Mouse (Mus musculus) MEL (cell line): ENCODE data around the gene Caml. TPM values are rescaled to one million over a fixed set of nuclear protein-coding genes. Genes with fewer than 3 reads are reported as not detected.
A peak's percentile ranks its signal among the peaks of the same experiment; 100 is the strongest.

Source experiments
- DNase-seq: peaks from one replicate; pipeline ENCODE4 v3.0.0; 2011; ENCODE audit warnings: low read depth, low spot score
- H3K27ac ChIP-seq: 2 replicates; pipeline ENCODE4 v1.5.1; 2012; ENCODE audit warnings: low read depth, mild to moderate bottlenecking, control low read depth, low read length, moderate library complexity; ENCODE audit not compliant: control insufficient read depth
- H3K27me3 ChIP-seq, 2 experiments: fragments of 150-350 bp in 1 of 2; sonication (generic) in 1 of 2; 2 replicates each; pipeline ENCODE4 v1.6.1; 2012; ENCODE audit warnings: low read length in 2 of 2, mild to moderate bottlenecking in 2 of 2, improper control_type of control experiment in 1 of 2, moderate library complexity in 1 of 2; ENCODE audit not compliant: insufficient read depth in 2 of 2, control insufficient read depth in 1 of 2
- H3K36me3 ChIP-seq, 2 experiments: 2 replicates each; pipeline ENCODE4 v1.6.1; 2012 to 2014; ENCODE audit warnings: low read length in 2 of 2, improper control_type of control experiment in 1 of 2, inconsistent platforms in 1 of 2, mild to moderate bottlenecking in 1 of 2; ENCODE audit not compliant: insufficient read depth in 2 of 2, control insufficient read depth in 1 of 2
- H3K4me1 ChIP-seq, 2 experiments: fragments of 150-350 bp in 1 of 2; sonication (generic) in 1 of 2; 2 replicates each; pipeline ENCODE4 v1.6.1; 2012; ENCODE audit warnings: low read length in 2 of 2, improper control_type of control experiment in 1 of 2, mild to moderate bottlenecking in 1 of 2; ENCODE audit not compliant: insufficient read depth in 2 of 2, control insufficient read depth in 1 of 2
- H3K4me3 ChIP-seq, 2 experiments: fragments of 150-350 bp in 1 of 2; sonication (generic) in 1 of 2; 2 replicates each; pipeline ENCODE4 v1.5.1; 2012; ENCODE audit warnings: low read depth in 2 of 2, low read length in 2 of 2, mild to moderate bottlenecking in 2 of 2, moderate library complexity in 2 of 2, control low read depth in 1 of 2, improper control_type of control experiment in 1 of 2; ENCODE audit not compliant: control insufficient read depth in 1 of 2, insufficient read depth in 1 of 2
- H3K79me2 ChIP-seq: 2 replicates; pipeline ENCODE4 v1.6.1; 2012; ENCODE audit warnings: mild to moderate bottlenecking, low read length, moderate library complexity; ENCODE audit not compliant: control insufficient read depth, poor library complexity, insufficient read depth
- H3K9ac ChIP-seq: 2 replicates; pipeline ENCODE4 v1.6.1; 2012; ENCODE audit warnings: low read depth, mild to moderate bottlenecking, control low read depth, low read length, moderate library complexity; ENCODE audit not compliant: control insufficient read depth, poor library complexity, severe bottlenecking
- H3K9me3 ChIP-seq: fragments of 150-350 bp; sonication (generic); replicated peaks from 2 replicates; pipeline ENCODE4 v1.6.1; 2012; ENCODE audit warnings: mild to moderate bottlenecking, low read length, improper control_type of control experiment, moderate library complexity; ENCODE audit not compliant: insufficient read depth
- BHLHE40 ChIP-seq: IDR thresholded peaks from 2 replicates; pipeline ENCODE4 v1.6.1; 2012; ENCODE audit warnings: low read depth, mild to moderate bottlenecking, inconsistent platforms, low read length, improper control_type of control experiment, borderline replicate concordance
- CHD1 ChIP-seq: IDR thresholded peaks from 2 replicates; pipeline ENCODE4 v1.6.1; 2012; ENCODE audit warnings: low read depth, mild to moderate bottlenecking, inconsistent platforms, low read length, improper control_type of control experiment
- CHD2 ChIP-seq: IDR thresholded peaks from 2 replicates; pipeline ENCODE4 v1.6.1; 2011; ENCODE audit warnings: low read length, improper control_type of control experiment
- CTCF ChIP-seq, 3 experiments: IDR thresholded peaks in 2 of 3; conservative IDR thresholded peaks in 1 of 3; 2 replicates each; pipeline ENCODE4 v1.5.1; 2011 to 2012; ENCODE audit warnings: low read length in 3 of 3, low read depth in 2 of 3, mild to moderate bottlenecking in 2 of 3, improper control_type of control experiment in 1 of 3, inconsistent platforms in 1 of 3, mixed read lengths in 1 of 3, moderate library complexity in 1 of 3; ENCODE audit not compliant: control insufficient read depth in 1 of 3, insufficient read depth in 1 of 3, poor library complexity in 1 of 3, severe bottlenecking in 1 of 3
- GABPA ChIP-seq: IDR thresholded peaks from 2 replicates; pipeline ENCODE4 v1.6.1; 2012; ENCODE audit warnings: low read depth, mild to moderate bottlenecking, inconsistent platforms, low read length, improper control_type of control experiment, moderate library complexity
- GATA1 ChIP-seq: IDR thresholded peaks from 2 replicates; pipeline ENCODE4 v1.6.1; 2011; ENCODE audit warnings: low read depth, low read length, improper control_type of control experiment
- HCFC1 ChIP-seq: IDR thresholded peaks from 2 replicates; pipeline ENCODE4 v1.6.1; 2012; ENCODE audit warnings: low read depth, mild to moderate bottlenecking, inconsistent platforms, low read length, improper control_type of control experiment, moderate library complexity
- JUND ChIP-seq: IDR thresholded peaks from 2 replicates; pipeline ENCODE4 v1.6.1; 2011; ENCODE audit warnings: low read depth, mild to moderate bottlenecking, improper control_type of control experiment, low read length
- MAZ ChIP-seq: IDR thresholded peaks from 2 replicates; pipeline ENCODE4 v1.6.1; 2012; ENCODE audit warnings: low read depth, mild to moderate bottlenecking, inconsistent platforms, low read length, improper control_type of control experiment
- MEF2A ChIP-seq: IDR thresholded peaks from 2 replicates; pipeline ENCODE4 v1.6.1; 2014; ENCODE audit warnings: low read depth, mild to moderate bottlenecking, inconsistent platforms, low read length, improper control_type of control experiment; ENCODE audit not compliant: poor library complexity, insufficient replicate concordance, severe bottlenecking; ENCODE audit errors: extremely low read depth
- MXI1 ChIP-seq: IDR thresholded peaks from 2 replicates; pipeline ENCODE4 v1.6.1; 2011; ENCODE audit warnings: mild to moderate bottlenecking, low read depth, low read length, improper control_type of control experiment
- NRF1 ChIP-seq: IDR thresholded peaks from 2 replicates; pipeline ENCODE4 v1.6.1; 2014; ENCODE audit warnings: low read depth, mild to moderate bottlenecking, inconsistent platforms, low read length, improper control_type of control experiment, moderate library complexity; ENCODE audit not compliant: poor library complexity, insufficient read depth, severe bottlenecking
- POLR2A ChIP-seq, 2 experiments: IDR thresholded peaks; 2 replicates each; pipeline ENCODE4 v1.6.1; 2011 to 2012; ENCODE audit warnings: low read length in 2 of 2, mild to moderate bottlenecking in 2 of 2, control low read depth in 1 of 2, improper control_type of control experiment in 1 of 2, low read depth in 1 of 2, moderate library complexity in 1 of 2; ENCODE audit not compliant: control insufficient read depth in 1 of 2, insufficient read depth in 1 of 2, poor library complexity in 1 of 2
- POLR2AphosphoS5 ChIP-seq: IDR thresholded peaks from 2 replicates; pipeline ENCODE4 v1.6.1; 2012; ENCODE audit warnings: low read depth, borderline replicate concordance, mild to moderate bottlenecking, inconsistent platforms, low read length, moderate library complexity, mixed read lengths
- RAD21 ChIP-seq: IDR thresholded peaks from 2 replicates; pipeline ENCODE4 v1.6.1; 2011; ENCODE audit warnings: mild to moderate bottlenecking, low read depth, low read length, improper control_type of control experiment
- RCOR1 ChIP-seq: IDR thresholded peaks from 2 replicates; pipeline ENCODE4 v1.6.1; 2012; ENCODE audit warnings: low read depth, mild to moderate bottlenecking, inconsistent platforms, low read length, improper control_type of control experiment
- SIN3A ChIP-seq: IDR thresholded peaks from 2 replicates; pipeline ENCODE4 v1.6.1; 2012; ENCODE audit warnings: low read length, improper control_type of control experiment, inconsistent platforms
- TAL1 ChIP-seq: IDR thresholded peaks from 2 replicates; pipeline ENCODE4 v1.6.1; 2012; ENCODE audit warnings: mild to moderate bottlenecking, inconsistent platforms, low read length, moderate library complexity, mixed read lengths
- UBTF ChIP-seq: IDR thresholded peaks from 2 replicates; pipeline ENCODE4 v1.6.1; 2012; ENCODE audit warnings: low read depth, mild to moderate bottlenecking, inconsistent platforms, low read length, improper control_type of control experiment, moderate library complexity, borderline replicate concordance; ENCODE audit not compliant: insufficient read depth
- USF2 ChIP-seq, 2 experiments: IDR thresholded peaks; 2 replicates each; pipeline ENCODE4 v1.6.1; 2011 to 2012; ENCODE audit warnings: improper control_type of control experiment in 2 of 2, low read length in 2 of 2, borderline replicate concordance in 1 of 2, inconsistent platforms in 1 of 2, low read depth in 1 of 2, mild to moderate bottlenecking in 1 of 2; ENCODE audit not compliant: insufficient read depth in 1 of 2
- ZNF384 ChIP-seq: IDR thresholded peaks from 2 replicates; pipeline ENCODE4 v1.6.1; 2012; ENCODE audit warnings: low read depth, mild to moderate bottlenecking, inconsistent platforms, low read length, improper control_type of control experiment
- polyA plus RNA-seq, 2 experiments: library from polyadenylated mRNA; stranded (reverse) in 1 of 2; unstranded in 1 of 2; fragments of >175 nt in 1 of 2; fragments of >200 nt in 1 of 2; gene quantifications; 2 replicates each; pipeline versions ENCODE4 v1.2.1 to v1.2.4; 2012; ENCODE audit warnings: low replicate concordance in 2 of 2, low read depth in 1 of 2; ENCODE audit not compliant: insufficient read length in 2 of 2, insufficient read depth in 1 of 2, missing spikeins in 1 of 2
- total RNA-seq: library from RNA; depleted of rRNA; stranded (reverse); fragments of 300-350 nt; gene quantifications from 2 replicates; pipeline ENCODE4 v1.2.3, GENCODE M21; 2012

The Caml gene
- total and polyA plus RNA-seq, 3 experiments, result 42.5 to 47.1 TPM; not detected in 1

GRCm38 (mm10) chr13:55592512-55593253 lies 30.1 kb upstream of the Caml start (continued):
- TF ChIP-seq HCFC1 (peak; percentile 99), TAL1 (no peak), POLR2A (IDR thresholded peaks at IDR 0.05; ENCODE audit: control insufficient read depth in 1 of 2, insufficient read depth in 1 of 2, low read depth in 1 of 2, low read length in 2 of 2, poor library complexity in 1 of 2) (peak; percentile 94 to 96)

DNA sequence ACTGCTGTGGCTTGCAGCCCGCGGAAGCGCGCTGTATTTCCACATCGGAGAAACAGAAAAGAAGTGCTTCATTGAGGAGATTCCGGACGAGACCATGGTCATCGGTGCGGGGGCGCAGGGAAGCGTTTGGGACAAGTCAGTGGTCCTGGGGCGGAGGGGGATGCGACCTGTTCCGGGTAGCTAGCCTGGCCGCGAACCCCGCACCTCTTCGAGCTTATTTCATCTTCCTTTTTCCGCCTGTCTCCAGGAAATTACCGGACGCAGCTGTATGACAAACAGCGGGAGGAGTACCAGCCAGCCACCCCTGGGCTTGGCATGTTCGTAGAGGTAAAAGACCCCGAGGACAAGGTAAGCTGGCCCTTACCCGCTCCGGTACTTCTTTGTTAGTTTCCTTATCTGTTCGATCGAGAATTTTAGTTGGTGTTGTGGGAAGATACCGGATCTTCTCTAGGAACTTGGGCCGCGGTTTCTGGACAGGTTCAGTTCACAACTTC lies 29.5 kb upstream of the Caml start:
- Histone ChIP-seq H3K9ac (peak overlapping the region; percentile 91), H3K27ac (peak overlapping the region; percentile 61), H3K4me1 (peaks cover 0 to 10% of the 10 kb centered on the region in 2 experiments; a peak in 1 of 4 replicates), H3K79me2 (peaks cover 15% of the 10 kb centered on the region), H3K9me3 (no peaks in the 10 kb centered on the region), H3K4me3 (peak overlapping the region; percentile 90 to 93), H3K27me3 (no peaks in the 10 kb centered on the region), H3K36me3 (peaks cover 8 to 13% of the 10 kb centered on the region in 2 experiments; a peak in 3 of 4 replicates)
- DNase-seq, result no peak
- 0 out of 2 replicates have a peak, but pooled peaks have one; percentile 31 for TF ChIP-seq MXI1
- TF ChIP-seq RAD21, result no peak
- TF ChIP-seq SIN3A, result peak; percentile 60; the same call in 1 of the 2 replicates

GRCm38 (mm10) chr13:55595375-55595774 lies 27.4 kb upstream of the Caml start:
- DNase-seq, result no peak
- peaks cover 0 to 10% of the 10 kb centered on the region in 2 experiments; a peak in 1 of 4 replicates for H3K4me1 ChIP-seq
- H3K9me3 ChIP-seq, result no peaks in the 10 kb centered on the region
- H3K27ac ChIP-seq, result no peak overlapping the region
- H3K27me3 ChIP-seq, result no peaks in the 10 kb centered on the region
- H3K36me3 ChIP-seq, result peaks cover 8 to 13% of the 10 kb centered on the region in 2 experiments; a peak in 3 of 4 replicates
- no peak overlapping the region for H3K9ac ChIP-seq
- H3K4me3 ChIP-seq, result no peak overlapping the region
- TF ChIP-seq HCFC1 (no peak), RCOR1 (no peak), CTCF (IDR thresholded peaks at IDR 0.05 in 2 of 3, conservative IDR thresholded peaks at IDR 0.05 in 1 of 3; ENCODE audit: control insufficient read depth in 1 of 3, insufficient read depth in 1 of 3, low read depth in 2 of 3, low read length in 3 of 3, poor library complexity in 1 of 3, severe bottlenecking in 1 of 3) (no peak), POLR2AphosphoS5 (no peak), USF2 (IDR thresholded peaks at IDR 0.05; ENCODE audit: borderline replicate concordance in 1 of 2, insufficient read depth in 1 of 2, low read depth in 1 of 2, low read length in 2 of 2) (no peak), NRF1 (no peak), POLR2A (IDR thresholded peaks at IDR 0.05; ENCODE audit: control insufficient read depth in 1 of 2, insufficient read depth in 1 of 2, low read depth in 1 of 2, low read length in 2 of 2, poor library complexity in 1 of 2) (no peak; a peak in 1 of 4 replicates), CHD1 (no peak), SIN3A (no peak), MAZ (no peak), CHD2 (no peak), UBTF (no peak), BHLHE40 (no peak), JUND (no peak), GATA1 (no peak), GABPA (no peak), MXI1 (no peak), ZNF384 (no peak), MEF2A (no peak)
- peaks cover 20% of the 10 kb centered on the region for H3K79me2 ChIP-seq
